Mouse (Mus musculus): ENCODE measurements around the gene Klra1. TPM values are rescaled to one million over a fixed set of nuclear protein-coding genes. Genes with fewer than 3 reads are reported as not detected.

The Klra1 gene
- polyA plus RNA-seq (2014; fragmentation: Illumina TruSeq; extraction: RNeasy Lipid Tissue Mini Kit (QIAGEN cat#74804); ENCODE audit: low read depth, low replicate concordance), result not detected

GRCm38 (mm10) chr6:130386750-130387149 is at the start of gene Klra1:
Klra1 (minus strand) TSS chr6:130386874.

GRCm38 (mm10) chr6:130337411-130337810 is 49.3 kb downstream of the Klra1 start, which contains the start of gene Klra3:
Klra3 (minus strand) TSS chr6:130337574.

Other genes with a start within 250 kb of the Klra1 start
- gene Klra9, start 193.8 kb downstream of the Klra1 start, polyA plus RNA-seq (2014; fragmentation: Illumina TruSeq; extraction: RNeasy Lipid Tissue Mini Kit (QIAGEN cat#74804); ENCODE audit: low read depth, low replicate concordance), result 1.1 TPM
- gene Klra7, start 153.6 kb downstream of the Klra1 start, polyA plus RNA-seq (2014; fragmentation: Illumina TruSeq; extraction: RNeasy Lipid Tissue Mini Kit (QIAGEN cat#74804); ENCODE audit: low read depth, low replicate concordance), result 0.99 TPM
- gene Klra10, start 104.9 kb downstream of the Klra1 start, polyA plus RNA-seq (2014; fragmentation: Illumina TruSeq; extraction: RNeasy Lipid Tissue Mini Kit (QIAGEN cat#74804); ENCODE audit: low read depth, low replicate concordance), result not detected
- gene Klra3, start 49.3 kb downstream of the Klra1 start, polyA plus RNA-seq (2014; fragmentation: Illumina TruSeq; extraction: RNeasy Lipid Tissue Mini Kit (QIAGEN cat#74804); ENCODE audit: low read depth, low replicate concordance), result 0.64 TPM

Data from adrenal gland, adult 10 weeks (tissue).